Mouse (Mus musculus): Measurements from ENCODE around the gene Atoh1. TPM values are rescaled to one million over a fixed set of nuclear protein-coding genes. Genes with fewer than 3 reads are reported as not detected.

The Atoh1 gene
- polyA plus RNA-seq, 1 experiment from 2014 or later, result not detected

DNA sequence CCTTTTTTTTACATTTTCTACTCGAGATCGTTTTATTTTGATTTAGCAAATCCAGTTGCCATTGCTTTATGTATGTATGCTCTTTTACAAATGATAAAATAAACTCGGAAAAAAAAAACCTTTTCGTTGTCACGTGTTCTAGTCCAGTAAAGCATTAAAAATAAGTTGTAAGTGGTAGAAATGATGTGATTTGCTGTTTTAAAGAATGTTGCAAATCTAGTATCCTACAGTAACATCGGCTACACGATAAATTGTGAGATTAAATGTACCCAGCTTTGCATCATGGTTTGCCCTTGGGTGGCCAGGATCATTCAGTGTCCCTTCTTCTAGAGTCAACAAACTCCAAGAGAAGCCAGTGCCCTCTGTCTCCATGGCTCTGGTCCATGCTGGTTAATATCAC lies 2.2 kb downstream of the Atoh1 start:
- ChIA-PET POLR2A (no interaction called here), CTCF (no interaction called here)
- ATAC-seq, result no peak
- DNase-seq (ENCODE audit: low read depth, low spot score), result no peak
- in situ Hi-C loops (cut with MboI; ENCODE audit: low pct_unique_long_range_greater_than_20kb), result no loop called here
- TF ChIP-seq CTCF (IDR thresholded peaks at IDR 0.05), result no peak
- peaks cover 67% of the 10 kb centered on the region for H3K27me3 ChIP-seq

DNA sequence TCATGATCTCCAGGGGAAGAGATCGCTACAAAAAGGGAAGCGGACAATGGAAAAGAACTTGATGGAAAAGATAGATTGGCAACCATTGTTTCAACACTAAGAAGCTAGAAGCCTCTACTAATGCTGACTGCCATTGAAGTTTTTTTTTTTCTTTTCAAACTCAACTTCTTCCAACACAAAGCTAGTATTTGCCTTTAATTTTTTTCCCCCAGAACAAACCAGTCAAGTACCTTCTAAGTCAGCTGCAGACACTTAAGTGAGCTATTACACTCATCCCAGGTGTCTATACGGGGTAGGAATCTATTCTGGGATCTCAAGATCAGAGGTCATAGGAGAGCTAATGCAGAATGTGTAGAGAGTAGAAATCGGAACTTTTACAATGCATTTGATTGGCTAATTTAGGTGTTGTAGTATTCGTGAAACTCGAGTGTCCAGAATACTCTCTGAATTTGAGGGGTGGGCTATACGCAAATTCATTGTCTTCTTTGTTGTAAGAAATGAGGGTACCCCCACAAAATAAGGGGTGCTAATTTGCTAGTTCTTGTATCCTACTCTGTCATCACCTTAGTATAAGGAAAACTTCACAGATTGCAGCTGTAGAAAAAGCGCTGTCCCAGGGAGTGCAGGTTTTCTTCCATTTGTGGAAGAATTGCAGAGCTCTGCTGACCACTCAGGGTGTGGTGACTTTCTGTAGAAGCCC lies 2.8 kb downstream of the Atoh1 start:
- no peak for TF ChIP-seq CTCF (IDR thresholded peaks at IDR 0.05)
- CTCF ChIA-PET, result interaction anchor here (0.6 kb wide), 1 partner anchor 17 kb away, joined by 3 read pairs; no protein-coding TSS in a partner anchor
- no peak for ATAC-seq
- DNase-seq (ENCODE audit: low read depth, low spot score), result no peak
- POLR2A ChIA-PET, result no interaction called here
- in situ Hi-C loops (cut with MboI; ENCODE audit: low pct_unique_long_range_greater_than_20kb), result no loop called here
- H3K27me3 ChIP-seq, result peaks cover 70% of the 10 kb centered on the region

DNA sequence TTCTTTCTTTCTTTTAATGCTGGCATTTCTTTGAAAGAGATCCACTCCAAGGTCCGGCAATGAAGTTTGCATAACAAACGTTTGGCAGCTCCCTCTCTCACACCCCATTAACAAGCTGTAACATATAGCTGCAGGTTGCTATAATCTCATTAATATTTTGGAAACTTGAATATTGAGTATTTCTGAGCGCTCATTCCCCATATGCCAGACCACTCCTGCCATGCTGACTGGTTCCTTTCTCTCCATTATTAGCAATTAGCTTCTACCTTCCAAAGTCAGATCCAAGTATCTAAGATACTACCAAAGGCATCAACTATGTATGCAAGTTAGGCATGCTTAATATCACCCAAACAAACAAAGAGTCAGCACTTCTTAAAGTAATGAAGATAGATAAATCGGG lies 4.4 kb downstream of the Atoh1 start:
- CTCF ChIA-PET, result no interaction called here
- no peak for ATAC-seq
- no peak for TF ChIP-seq CTCF (IDR thresholded peaks at IDR 0.05)
- in situ Hi-C loops (cut with MboI; ENCODE audit: low pct_unique_long_range_greater_than_20kb), result no loop called here
- DNase-seq (ENCODE audit: low read depth, low spot score), result no peak
- H3K27me3 ChIP-seq, result peaks cover 72% of the 10 kb centered on the region
- POLR2A ChIA-PET, result no interaction called here

DNA sequence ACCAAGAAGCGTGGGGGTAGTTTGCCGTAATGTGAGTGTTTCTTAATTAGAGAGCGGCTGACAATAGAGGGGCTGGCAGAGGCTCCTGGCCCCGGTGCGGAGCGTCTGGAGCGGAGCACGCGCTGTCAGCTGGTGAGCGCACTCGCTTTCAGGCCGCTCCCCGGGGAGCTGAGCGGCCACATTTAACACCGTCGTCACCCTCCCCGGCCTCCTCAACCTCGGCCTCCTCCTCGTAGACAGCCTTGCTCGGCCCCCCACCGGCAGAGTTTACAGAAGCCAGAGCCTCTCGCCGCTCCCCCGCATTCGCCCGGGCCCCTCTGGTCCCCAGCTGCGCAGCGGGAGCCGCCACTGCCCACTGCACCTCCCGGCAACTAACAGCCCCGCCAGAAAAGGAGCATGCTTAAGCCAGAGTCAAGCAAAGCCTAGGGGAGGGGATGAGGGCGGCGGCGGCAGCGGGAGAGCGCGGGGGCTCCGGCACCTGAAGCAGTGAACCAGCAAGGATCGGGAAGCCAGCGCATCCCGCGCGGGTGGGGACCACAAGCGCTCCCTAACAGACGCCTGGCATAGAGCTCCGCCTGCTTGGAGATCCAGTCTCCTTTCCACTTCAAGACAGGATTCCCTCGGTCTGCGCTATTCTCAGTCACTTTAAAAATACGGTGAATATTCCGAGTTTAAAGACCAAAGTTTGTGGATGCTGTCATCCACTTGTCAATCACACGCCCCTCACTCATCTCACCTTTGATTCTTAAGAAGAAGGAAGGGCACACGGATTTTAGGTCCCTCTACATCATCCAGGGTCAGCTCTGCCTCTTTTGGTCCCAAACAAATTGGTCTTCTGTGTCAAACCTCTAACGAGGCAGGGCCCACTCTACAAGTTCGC lies 5.8 kb downstream of the Atoh1 start:
- no peak for ATAC-seq
- CTCF ChIA-PET, result no interaction called here
- H3K27me3 ChIP-seq, result peaks cover 63% of the 10 kb centered on the region

DNA sequence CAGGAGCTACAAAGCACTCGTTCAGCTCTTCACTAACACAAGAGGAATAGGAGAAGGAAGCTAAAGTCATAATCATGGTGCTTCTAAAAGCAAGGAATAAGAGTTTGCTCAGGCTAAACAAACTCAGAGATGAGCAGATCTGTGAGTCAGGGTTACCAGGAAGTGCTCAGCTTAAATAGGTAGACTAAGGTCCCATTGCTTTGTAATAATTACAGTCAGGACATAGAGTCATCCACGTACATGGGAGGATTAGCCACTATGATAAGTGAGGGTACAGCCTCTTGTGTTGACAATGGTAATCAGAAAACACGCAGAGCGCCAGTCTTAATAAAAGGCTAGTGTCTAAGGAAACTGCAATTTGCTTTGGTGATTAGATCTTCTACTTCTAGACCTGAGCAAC lies 7.4 kb downstream of the Atoh1 start:
- H3K27me3 ChIP-seq, result peaks cover 46% of the 10 kb centered on the region

More for the DNA sequence above, 5.8 kb downstream of the Atoh1 start:
- DNase-seq (ENCODE audit: low read depth, low spot score), result no peak
- POLR2A ChIA-PET, result no interaction called here
- in situ Hi-C loops (cut with MboI; ENCODE audit: low pct_unique_long_range_greater_than_20kb), result no loop called here
- TF ChIP-seq CTCF (IDR thresholded peaks at IDR 0.05), result no peak

DNA sequence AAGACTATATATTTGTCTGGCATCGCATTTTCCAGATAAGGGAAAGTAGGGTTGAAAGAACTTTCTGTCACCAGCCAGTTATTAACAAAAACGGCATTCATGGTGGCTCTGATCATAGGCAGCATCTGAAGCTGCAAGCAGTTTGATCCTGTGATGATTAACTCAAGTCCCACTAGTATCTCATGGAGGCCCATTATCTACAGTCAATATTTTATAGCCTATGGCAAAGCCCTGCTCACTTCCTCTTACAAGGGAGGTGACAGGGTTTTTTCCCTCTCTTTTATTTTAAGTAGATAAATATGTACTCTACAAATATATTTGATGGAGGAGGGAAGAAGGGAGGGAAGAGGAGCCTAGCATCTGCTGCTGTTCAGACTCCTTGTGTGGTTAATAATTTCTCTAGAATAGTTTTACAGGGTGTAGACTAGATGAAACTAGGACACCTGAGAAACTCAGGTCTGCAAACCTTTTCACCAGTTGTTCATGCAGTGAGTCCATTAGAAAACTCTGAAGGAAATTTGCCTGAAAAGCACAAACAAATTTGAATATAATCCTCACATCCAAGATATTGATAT lies 14.1 kb downstream of the Atoh1 start:
- POLR2A ChIA-PET, result no interaction called here
- in situ Hi-C loops (cut with MboI; ENCODE audit: low pct_unique_long_range_greater_than_20kb), result no loop called here
- TF ChIP-seq CTCF (IDR thresholded peaks at IDR 0.05), result no peak
- ATAC-seq (no peak), DNase-seq (ENCODE audit: low read depth, low spot score) (no peak)
- H3K27me3 ChIP-seq, result peaks cover 9% of the 10 kb centered on the region
- CTCF ChIA-PET, result no interaction called here

More for the DNA sequence above, 7.4 kb downstream of the Atoh1 start:
- CTCF ChIA-PET, result no interaction called here
- in situ Hi-C loops (cut with MboI; ENCODE audit: low pct_unique_long_range_greater_than_20kb), result no loop called here
- no peak for DNase-seq (ENCODE audit: low read depth, low spot score)
- POLR2A ChIA-PET, result no interaction called here
- no peak for TF ChIP-seq CTCF (IDR thresholded peaks at IDR 0.05)
- ATAC-seq, result no peak

DNA sequence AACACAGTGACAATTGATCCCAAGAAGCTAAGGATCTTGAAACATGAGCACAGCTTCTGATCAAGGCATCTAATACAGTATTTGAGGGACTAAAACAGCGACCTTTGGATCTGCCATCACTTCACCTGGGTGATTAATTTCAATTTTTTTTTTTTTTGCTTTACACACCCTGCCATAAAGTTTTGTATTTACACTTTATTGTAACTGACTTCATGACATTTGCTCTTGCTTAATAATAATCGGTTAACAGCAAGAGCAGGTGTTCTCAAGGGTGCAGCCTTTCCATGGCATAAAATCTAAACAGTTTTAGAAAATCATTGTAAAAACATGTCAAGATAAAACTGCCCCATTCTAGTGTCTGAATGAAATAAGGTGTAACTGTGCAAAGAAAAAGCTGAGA lies 25.6 kb downstream of the Atoh1 start:
- POLR2A ChIA-PET, result no interaction called here
- DNase-seq (ENCODE audit: low read depth, low spot score), result no peak
- TF ChIP-seq CTCF (IDR thresholded peaks at IDR 0.05), result no peak
- no peaks in the 10 kb centered on the region for H3K27me3 ChIP-seq
- in situ Hi-C loops (cut with MboI; ENCODE audit: low pct_unique_long_range_greater_than_20kb), result no loop called here
- CTCF ChIA-PET, result no interaction called here
- ATAC-seq, result no peak

DNA sequence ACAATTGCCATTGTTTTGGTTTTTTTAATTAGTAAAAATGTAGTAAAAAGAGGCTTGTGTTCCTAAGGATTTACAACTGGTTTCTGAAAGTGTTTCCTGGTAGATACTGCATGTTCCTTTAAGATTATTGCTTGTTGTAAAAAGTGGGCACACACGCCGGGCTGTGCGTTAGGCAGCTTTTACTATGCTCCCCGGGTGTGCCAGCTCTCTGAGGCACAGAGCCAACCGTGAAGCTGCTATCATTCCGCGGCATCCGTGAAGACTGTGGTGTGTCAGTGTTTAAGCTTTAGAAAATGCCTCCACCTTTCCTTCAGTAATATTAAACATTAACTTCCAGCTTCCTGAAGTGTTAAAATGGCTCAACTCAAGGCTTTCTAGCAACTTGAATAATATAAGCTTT lies 35.0 kb downstream of the Atoh1 start:
- ChIA-PET CTCF (no interaction called here), POLR2A (no interaction called here)
- ATAC-seq (no peak), DNase-seq (ENCODE audit: low read depth, low spot score) (no peak)
- peaks cover 13% of the 10 kb centered on the region for H3K27me3 ChIP-seq
- in situ Hi-C loops (cut with MboI; ENCODE audit: low pct_unique_long_range_greater_than_20kb), result no loop called here
- TF ChIP-seq CTCF (IDR thresholded peaks at IDR 0.05), result no peak

DNA sequence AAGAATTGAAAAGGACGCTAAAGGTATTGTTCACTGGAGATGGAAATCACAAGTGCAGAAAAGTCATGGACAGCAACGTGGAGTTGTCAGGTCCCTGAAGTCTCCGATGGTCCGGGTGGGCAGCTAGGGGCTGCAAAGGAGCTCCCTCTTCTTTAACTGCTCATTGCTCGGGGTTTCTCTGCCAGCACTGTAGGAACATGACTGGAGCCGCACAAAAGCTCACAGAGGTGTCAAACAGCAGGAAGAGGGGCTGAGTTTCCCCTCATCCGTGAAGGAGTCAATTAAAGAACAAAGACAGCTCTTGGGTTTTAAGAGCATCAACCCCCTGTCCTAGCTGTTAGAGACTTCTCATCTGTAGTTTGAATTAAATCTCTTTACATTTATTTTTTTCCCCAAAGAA lies 44.5 kb downstream of the Atoh1 start:
- ChIA-PET CTCF (no interaction called here), POLR2A (no interaction called here)
- H3K27me3 ChIP-seq, result peaks cover 20% of the 10 kb centered on the region
- in situ Hi-C loops (cut with MboI; ENCODE audit: low pct_unique_long_range_greater_than_20kb), result no loop called here
- no peak for TF ChIP-seq CTCF (IDR thresholded peaks at IDR 0.05)
- ATAC-seq (no peak), DNase-seq (ENCODE audit: low read depth, low spot score) (no peak)
